Mouse (Mus musculus) lung, postnatal 0 days (tissue): ENCODE results near the gene Fam104a.

Source experiments
- CTCF ChIP-seq: IDR thresholded peaks from 2 replicates; pipeline ENCODE4 v1.5.1; 2016; ENCODE audit warnings: antibody characterized with exemption, mild to moderate bottlenecking
- EP300 ChIP-seq: IDR thresholded peaks from 2 replicates; pipeline ENCODE4 v1.6.1; 2016; ENCODE audit warnings: antibody characterized with exemption, mild to moderate bottlenecking, control low read depth

DNA sequence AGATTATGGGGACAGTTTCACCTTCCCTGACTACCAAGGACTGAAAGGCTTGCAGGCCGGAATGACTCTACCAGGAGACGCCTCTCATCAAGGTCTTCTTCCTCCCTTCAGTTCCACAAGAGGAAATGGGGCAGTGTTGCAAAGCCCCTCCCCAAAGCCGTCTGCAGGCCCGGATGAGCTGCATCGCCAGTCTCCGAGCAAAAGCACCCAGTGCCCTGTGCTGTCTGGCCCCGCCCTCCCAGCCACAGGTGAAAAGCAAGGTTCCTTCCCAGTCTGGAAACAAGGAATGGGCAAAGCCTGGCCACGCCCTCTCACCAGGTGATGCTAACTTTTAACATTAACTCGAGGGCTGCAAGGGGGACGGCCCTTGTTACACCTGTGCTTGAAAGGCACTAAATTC is 17.3 kb downstream of the Fam104a start:
- no peak for TF ChIP-seq CTCF
- no peak for TF ChIP-seq EP300
